Mouse (Mus musculus): ENCODE measurements around the gene Fras1.

The Fras1 gene

GRCm38 (mm10) chr5:96792422-96792821, 418.7 kb downstream of the Fras1 start:
- no peak for DNase-seq (ENCODE audit: low spot score)

GRCm38 (mm10) chr5:96792936-96793718, 419.4 kb downstream of the Fras1 start, which contains the start of gene Anxa3:
Gene Anxa3, plus strand, starts transcription at chr5:96793339.
- no peak for DNase-seq (ENCODE audit: low spot score)

DNA sequence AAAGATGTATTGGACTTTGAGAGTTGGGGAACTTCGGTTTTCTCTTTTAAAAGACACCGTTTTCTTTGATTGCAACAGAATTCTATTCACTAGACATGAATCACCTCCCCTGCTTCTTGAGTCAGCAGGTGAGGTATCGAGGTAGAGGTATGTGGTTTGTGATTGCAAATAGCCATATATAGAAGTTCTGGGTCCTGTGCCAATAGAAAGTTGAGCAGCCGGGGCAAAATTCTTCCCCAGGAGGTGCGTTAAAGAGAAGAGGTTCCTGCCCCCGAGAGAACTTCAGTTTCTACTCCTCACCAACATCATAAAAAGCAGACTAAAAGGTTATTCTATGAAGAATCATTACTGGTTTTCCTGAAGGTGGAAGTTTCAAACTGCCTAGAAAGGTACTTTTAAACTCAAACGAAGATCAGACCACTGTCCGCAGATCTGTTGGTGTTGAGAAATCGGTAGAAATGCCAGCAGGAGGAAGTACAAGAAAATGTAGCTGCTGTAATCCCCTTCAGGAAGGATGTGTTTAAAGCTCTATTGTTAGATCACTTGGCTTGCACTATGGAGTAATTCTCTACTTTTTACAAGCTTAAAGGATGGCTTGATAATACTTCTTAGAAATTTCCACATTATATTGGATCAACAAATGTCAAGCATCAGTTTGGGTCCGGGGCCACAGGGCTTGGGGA, 420.3 kb downstream of the Fras1 start:
- DNase-seq (ENCODE audit: low spot score), result no peak

GRCm38 (mm10) chr5:96795752-96796151, 422.0 kb downstream of the Fras1 start:
- DNase-seq (ENCODE audit: low spot score), result no peak

GRCm38 (mm10) chr5:96797465-96797864, 423.7 kb downstream of the Fras1 start:
- DNase-seq (ENCODE audit: low spot score), result no peak

DNA sequence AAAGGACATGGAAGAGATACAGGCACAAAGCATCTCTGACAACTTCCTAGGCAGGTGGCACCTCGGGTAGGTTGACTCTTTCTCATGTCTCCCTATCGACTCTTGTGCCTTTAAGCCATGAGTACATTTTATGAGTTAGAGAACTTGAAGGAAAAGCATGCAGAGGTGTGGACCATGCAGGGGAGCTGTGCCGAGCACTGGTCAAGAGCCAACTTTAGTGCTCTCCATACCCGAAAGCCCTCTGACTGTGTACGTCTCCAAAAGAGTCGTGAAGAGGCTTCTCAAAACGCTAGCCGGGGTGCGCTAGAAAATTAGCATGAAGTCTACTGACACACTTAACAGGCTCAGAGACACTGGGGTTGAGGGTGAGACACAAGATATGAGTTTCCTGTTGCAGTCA, 425.4 kb downstream of the Fras1 start:
- no peak for DNase-seq (ENCODE audit: low spot score)

- no peak for DNase-seq (ENCODE audit: low spot score)
Measured at GRCm38 (mm10) chr5:96799969-96800368, 426.2 kb downstream of the Fras1 start.

- DNase-seq (ENCODE audit: low spot score), result no peak
Measured at GRCm38 (mm10) chr5:96802185-96802584, 428.4 kb downstream of the Fras1 start.

DNA sequence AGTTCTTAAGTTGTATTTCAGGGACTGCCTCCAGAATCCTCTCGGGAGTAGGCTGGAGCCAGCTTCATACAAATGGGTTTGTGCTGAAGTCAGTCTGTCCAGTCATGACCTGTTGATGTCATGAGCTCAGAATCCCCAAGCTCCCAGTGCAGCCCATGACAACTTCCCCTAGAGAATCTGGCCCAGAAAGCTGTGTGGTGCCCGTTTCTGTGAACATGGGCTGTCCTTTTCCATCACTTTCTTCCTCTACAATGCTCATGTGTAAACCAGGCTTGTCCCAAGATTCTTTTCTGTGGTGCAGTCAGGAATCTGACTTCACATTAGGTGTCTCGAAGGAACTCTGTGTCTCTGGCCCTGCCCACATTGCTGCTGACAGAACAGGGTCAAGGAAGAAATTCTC, 429.3 kb downstream of the Fras1 start:
- DNase-seq (ENCODE audit: low spot score), result no peak

- DNase-seq (ENCODE audit: low spot score), result no peak
Measured at GRCm38 (mm10) chr5:96804304-96804703, 430.5 kb downstream of the Fras1 start.

- no peak for DNase-seq (ENCODE audit: low spot score)
Measured at GRCm38 (mm10) chr5:96804813-96805212, 431.1 kb downstream of the Fras1 start.

- DNase-seq (ENCODE audit: low spot score), result no peak
Measured at GRCm38 (mm10) chr5:96810620-96811019, 436.9 kb downstream of the Fras1 start.

DNA sequence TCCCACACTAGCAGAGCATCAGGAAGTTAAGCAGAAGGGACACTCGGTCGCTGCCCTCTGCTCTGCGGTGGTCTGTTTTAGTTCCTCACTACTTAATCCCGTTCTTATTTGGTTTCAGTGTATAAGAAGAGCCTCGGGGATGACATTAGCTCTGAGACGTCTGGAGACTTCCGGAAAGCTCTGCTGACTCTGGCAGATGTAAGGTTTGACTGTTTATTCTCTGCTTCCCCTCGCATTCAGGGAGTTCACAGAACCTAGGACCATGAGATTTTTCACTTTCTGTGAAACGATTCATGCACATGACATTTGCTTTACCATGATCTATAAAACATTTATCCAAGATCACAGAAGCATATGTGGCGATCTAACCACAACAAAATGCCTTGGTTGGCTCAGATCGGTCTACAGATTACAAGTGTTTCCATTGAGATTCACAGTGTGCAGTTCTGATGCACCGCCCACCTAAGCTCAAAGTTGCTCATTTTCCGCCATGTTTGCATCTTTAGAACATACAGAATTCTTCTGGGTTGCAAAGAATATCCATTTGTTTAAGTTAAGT, 451.1 kb downstream of the Fras1 start:
- no peak for DNase-seq (ENCODE audit: low spot score)

- DNase-seq (ENCODE audit: low spot score), result no peak
Measured at GRCm38 (mm10) chr5:96827176-96827575, 453.4 kb downstream of the Fras1 start.
